Mouse (Mus musculus) midbrain, embryonic 16.5 days (tissue): ENCODE measurements around the gene Blzf1. TPM values are rescaled to one million over a fixed set of nuclear protein-coding genes. Genes with fewer than 3 reads are reported as not detected.

Experiments
- polyA plus RNA-seq: library from polyadenylated mRNA; unstranded; fragments of >200 nt; fragmentation: Nextera tagmentation; extraction: Ambion mirVana; gene quantifications from 2 replicates; pipeline ENCODE4 v1.2.1, GENCODE M21; 2015

Blzf1 gene
- polyA plus RNA-seq, 1 experiment from 2014 or later = 30.7 TPM

Other genes starting within 250 kb of the Blzf1 start
- gene Sell, start 245.5 kb downstream of the Blzf1 start, polyA plus RNA-seq = 0.16 TPM in 1 of 2 replicates, not detected in the other
- not detected in 2 replicates for gene Selp, start 192.2 kb downstream of the Blzf1 start, polyA plus RNA-seq
- gene F5, start 155.7 kb downstream of the Blzf1 start, polyA plus RNA-seq = 0.14 and 0.20 TPM in 2 replicates
- 8.1 and 8.3 TPM in 2 replicates for gene Slc19a2, start 58.4 kb downstream of the Blzf1 start, polyA plus RNA-seq
- 29.1 and 30.5 TPM in 2 replicates for gene Ccdc181, start 31.9 kb downstream of the Blzf1 start, polyA plus RNA-seq
- gene Nme7, start 3.4 kb downstream of the Blzf1 start, polyA plus RNA-seq = 31.2 and 34.2 TPM in 2 replicates
- gene Atp1b1, start 150.9 kb upstream of the Blzf1 start, polyA plus RNA-seq = 238 and 311 TPM in 2 replicates